Mouse (Mus musculus): ENCODE results near the gene Galk2.

DNA sequence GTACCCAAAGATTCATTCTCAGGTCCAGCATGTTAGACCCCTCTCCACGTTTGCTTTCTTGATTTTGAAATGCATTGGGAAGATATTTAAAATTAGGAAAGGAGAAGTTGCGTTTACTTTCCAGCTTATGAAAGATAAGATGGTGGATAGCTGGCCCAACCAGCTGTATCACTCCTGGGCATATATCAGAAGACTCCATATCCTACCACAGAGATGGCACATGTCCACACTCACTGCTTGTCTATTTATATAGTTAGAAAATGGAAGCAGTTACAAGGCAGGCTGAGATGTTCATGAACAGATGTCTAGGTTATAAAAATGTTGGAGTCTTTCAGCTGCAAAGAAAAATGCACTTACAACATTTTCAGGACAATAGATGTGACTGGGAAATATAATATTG is 47.6 kb upstream of the Galk2 start:
- TF ChIP-seq POLR2A (IDR thresholded peaks at IDR 0.05; ENCODE audit: borderline replicate concordance, control insufficient read depth, low read depth, low read length): no peak
- TF ChIP-seq CTCF (IDR thresholded peaks at IDR 0.05; ENCODE audit: control insufficient read depth, insufficient read depth, low read length): no peak
